ENCODE assay signal across 19 mouse cellular contexts in genomic region chr2:59318631-59319030, GRCm38 (mm10).
DNase-seq lines count a peak whose midpoint lies in the region; ATAC-seq and TF ChIP-seq lines count a peak whose summit lies in the region.
"Had no signal": no experiment of that assay in that cellular context is flagged by ENCODE, and none has a peak within 500 bp of the region (broad histone marks: within the 10 kb centered on the region; RNA-seq: fewer than 3 reads in every experiment).

No protein-coding gene starts in this region.

- no peak overlapping the region for H3K4me3 ChIP-seq in intestine, postnatal 0 days (ENCODE audit: low read depth, low read length)
- H3K4me3 ChIP-seq in intestine, embryonic 15.5 days (replicated peaks) = no peak overlapping the region
- H3K4me3 ChIP-seq in lung, embryonic 14.5 days (ENCODE audit: low read depth, low read length) = no peak overlapping the region
- no peak overlapping the region for H3K4me3 ChIP-seq in ES-E14 (ENCODE audit: insufficient read depth in 1 of 2, low read depth in 1 of 2, low read length in 2 of 2, poor library complexity in 1 of 2, severe bottlenecking in 1 of 2)
- H3K4me3 ChIP-seq: forebrain, embryonic 10.5 days; hindbrain, embryonic 13.5 days; liver, embryonic 13.5 days had no signal

- peak; percentile 9 for DNase-seq in lung, embryonic 14.5 days
- DNase-seq in lung, postnatal 36 days = no peak
- peak; percentile 16 for DNase-seq in ES-E14 (ENCODE audit: low read depth, low spot score)
- DNase-seq in ZHBTc4 (ENCODE audit: low read depth, low spot score) = peak; percentile 75
- DNase-seq in urinary bladder, adult 2 months (ENCODE audit: low spot score) = no peak
- DNase-seq: adrenal gland, adult 2 months; cerebellum, adult 2 months; cerebellum, postnatal 36 days; heart, postnatal 10 days; kidney, postnatal 14 days; liver, embryonic 13.5 days; lung, postnatal 10 days; right cerebral cortex, adult 18-20 months; thymus, postnatal 25 days had no signal

- ATAC-seq in intestine, postnatal 0 days = no peak
- ATAC-seq in intestine, embryonic 15.5 days = no peak
- no peak for ATAC-seq in lung, embryonic 14.5 days (ENCODE audit: insufficient read depth)
- ATAC-seq: intestine, embryonic 16.5 days had no signal

- WGBS in intestine, postnatal 0 days = 100% methylated on average over 1 of the region's 1 CpGs
- WGBS in intestine, embryonic 15.5 days = 97% methylated on average over 1 of the region's 1 CpGs
- WGBS in lung, embryonic 14.5 days = 95% methylated on average over 1 of the region's 1 CpGs

- H3K9ac ChIP-seq in intestine, postnatal 0 days (ENCODE audit: low read depth, low read length) = no peak overlapping the region
- H3K9ac ChIP-seq in intestine, embryonic 15.5 days = no peak overlapping the region
- H3K9ac ChIP-seq in lung, embryonic 14.5 days = no peak overlapping the region
- H3K9ac ChIP-seq in ES-E14 (ENCODE audit: insufficient read depth, low read depth, low read length, poor library complexity, severe bottlenecking) = no peak overlapping the region
- H3K9ac ChIP-seq: hindbrain, embryonic 13.5 days; liver, embryonic 13.5 days had no signal

- peaks cover 62% of the 10 kb centered on the region for H3K36me3 ChIP-seq in intestine, postnatal 0 days (ENCODE audit: control insufficient read depth, insufficient read depth)
- peaks cover 24% of the 10 kb centered on the region for H3K36me3 ChIP-seq in intestine, embryonic 15.5 days
- peaks cover 50% of the 10 kb centered on the region for H3K36me3 ChIP-seq in lung, embryonic 14.5 days (ENCODE audit: insufficient read depth)
- H3K36me3 ChIP-seq in ES-E14 (ENCODE audit: control insufficient read depth, insufficient read depth, low read length, poor library complexity, severe bottlenecking) = peaks cover 21% of the 10 kb centered on the region

- TF ChIP-seq CTCF in intestine, postnatal 0 days (IDR thresholded peaks at IDR 0.05; ENCODE audit: low read depth) = peak; percentile 39; the same call in 1 of the 2 replicates
- TF ChIP-seq CTCF in lung, embryonic 14.5 days (IDR thresholded peaks at IDR 0.05; ENCODE audit: low read depth) = peak; percentile 47

- no peak overlapping the region for H3K4me2 ChIP-seq in intestine, postnatal 0 days (replicated peaks; ENCODE audit: low read depth)
- no peak overlapping the region for H3K4me2 ChIP-seq in intestine, embryonic 15.5 days (replicated peaks)
- no peak overlapping the region for H3K4me2 ChIP-seq in lung, embryonic 14.5 days
- H3K4me2 ChIP-seq: hindbrain, embryonic 13.5 days; liver, embryonic 13.5 days had no signal

- H3K27me3 ChIP-seq in intestine, postnatal 0 days (replicated peaks; ENCODE audit: control insufficient read depth, insufficient read depth, low read length) = no peaks in the 10 kb centered on the region
- H3K27me3 ChIP-seq in intestine, embryonic 15.5 days (replicated peaks) = no peaks in the 10 kb centered on the region
- H3K27me3 ChIP-seq in lung, embryonic 14.5 days (ENCODE audit: insufficient read depth, low read length) = no peaks in the 10 kb centered on the region
- H3K27me3 ChIP-seq: hindbrain, embryonic 13.5 days; liver, embryonic 13.5 days had no signal

- no peaks in the 10 kb centered on the region for H3K4me1 ChIP-seq in intestine, postnatal 0 days (replicated peaks; ENCODE audit: control insufficient read depth, insufficient read depth, low read length)
- H3K4me1 ChIP-seq in intestine, embryonic 15.5 days (replicated peaks) = no peaks in the 10 kb centered on the region
- H3K4me1 ChIP-seq in lung, embryonic 14.5 days (ENCODE audit: insufficient read depth) = no peaks in the 10 kb centered on the region
- H3K4me1 ChIP-seq in ES-E14 (ENCODE audit: control insufficient read depth in 2 of 2, insufficient read depth in 2 of 2, low read length in 2 of 2, poor library complexity in 1 of 2) = no peaks in the 10 kb centered on the region
- H3K4me1 ChIP-seq: forebrain, embryonic 10.5 days; liver, embryonic 13.5 days had no signal

- H3K27ac ChIP-seq in intestine, postnatal 0 days (ENCODE audit: low read depth, low read length) = no peak overlapping the region
- H3K27ac ChIP-seq in intestine, embryonic 15.5 days = no peak overlapping the region
- H3K27ac ChIP-seq in lung, embryonic 14.5 days (ENCODE audit: low read depth) = no peak overlapping the region
- H3K27ac ChIP-seq in ES-E14 (ENCODE audit: insufficient read depth, low read depth, low read length, poor library complexity, severe bottlenecking) = no peak overlapping the region
- H3K27ac ChIP-seq: forebrain, embryonic 10.5 days; hindbrain, embryonic 13.5 days; liver, embryonic 13.5 days had no signal

- peaks cover 8% of the 10 kb centered on the region; the same call in 1 of the 2 replicates for H3K9me3 ChIP-seq in intestine, postnatal 0 days (ENCODE audit: control insufficient read depth)
- peaks cover 9% of the 10 kb centered on the region; the same call in 1 of the 2 replicates for H3K9me3 ChIP-seq in intestine, embryonic 15.5 days
- peaks cover 7% of the 10 kb centered on the region; the same call in 1 of the 2 replicates for H3K9me3 ChIP-seq in lung, embryonic 14.5 days (ENCODE audit: low read depth, low read length)
- no peaks in the 10 kb centered on the region for H3K9me3 ChIP-seq in ES-E14 (ENCODE audit: control insufficient read depth, insufficient read depth, low read depth, low read length)

- in situ Hi-C loops in ES-E14 (cut with MboI; ENCODE audit: low sequenced_read_pairs in 2 of 2, unreplicated experiment in 2 of 2) = no loop called here

TF ChIP-seq in ES-E14, 5 proteins besides CTCF, POLR2A, EP300 and RAD21:
- TF ChIP-seq ZNF384 (IDR thresholded peaks at IDR 0.05; ENCODE audit: low read depth, low read length) (no peak), ZC3H11A (IDR thresholded peaks at IDR 0.05; ENCODE audit: borderline replicate concordance, low read depth, low read length) (0 out of 2 replicates have a peak, but pooled peaks have one; percentile 3), MAFK (IDR thresholded peaks at IDR 0.05; ENCODE audit: insufficient read depth, low read depth, low read length) (no peak), CHD2 (IDR thresholded peaks at IDR 0.05; ENCODE audit: low read depth, low read length) (no peak)

Comparison
In these comparisons a context has a peak if more than half of its experiments do, and no peak if none do; other contexts are left out.
1. DNase-seq: peak in lung, embryonic 14.5 days (single experiment), ES-E14 (single experiment) and ZHBTc4 (single experiment); none in lung, postnatal 36 days (single experiment) and urinary bladder, adult 2 months (single experiment).